9 mouse cellular contexts compared by ENCODE assay signal in genomic region chr11:118362971-118363518, GRCm38 (mm10). TPM values are rescaled to one million over a fixed set of nuclear protein-coding genes. Genes with fewer than 3 reads are reported as not detected.
A peak's percentile ranks its signal among the peaks of the same experiment; 100 is the strongest.
DNase-seq lines count a peak whose midpoint lies in the region; ATAC-seq and TF ChIP-seq lines count a peak whose summit lies in the region.
"Had no signal": no experiment of that assay in that cellular context is flagged by ENCODE, and none has a peak within 500 bp of the region (broad histone marks: within the 10 kb centered on the region; RNA-seq: fewer than 3 reads in every experiment).

No protein-coding gene starts in this region.

- no peaks in the 10 kb centered on the region for H3K27me3 ChIP-seq in embryonic facial prominence, embryonic 12.5 days
- no peaks in the 10 kb centered on the region for H3K27me3 ChIP-seq in heart, embryonic 13.5 days (replicated peaks)
- no peaks in the 10 kb centered on the region for H3K27me3 ChIP-seq in kidney, postnatal 0 days (ENCODE audit: insufficient read depth, low read length)
- no peaks in the 10 kb centered on the region for H3K27me3 ChIP-seq in splenic B cell, adult 2 months (ENCODE audit: control insufficient read depth, insufficient read depth, low read length, poor library complexity, severe bottlenecking)

- no peak overlapping the region for H3K4me3 ChIP-seq in embryonic facial prominence, embryonic 12.5 days
- H3K4me3 ChIP-seq in heart, embryonic 13.5 days: 0 out of 2 replicates have a peak overlapping the region, but pooled peaks have one; percentile 17
- no peak overlapping the region for H3K4me3 ChIP-seq in kidney, postnatal 0 days (replicated peaks; ENCODE audit: low read depth, low read length)

- peak overlapping the region; percentile 32 for H3K4me2 ChIP-seq in embryonic facial prominence, embryonic 12.5 days (replicated peaks)
- peak overlapping the region; percentile 58 for H3K4me2 ChIP-seq in heart, embryonic 13.5 days
- peak overlapping the region; percentile 30; the same call in 1 of the 2 replicates for H3K4me2 ChIP-seq in kidney, postnatal 0 days (ENCODE audit: low read length)

- DNase-seq in layer of hippocampus, adult 11-12 months (ENCODE audit: low spot score): peak; percentile 53
- no peak for DNase-seq in layer of hippocampus, adult 18-20 months (ENCODE audit: low spot score in 2 of 2)
- DNase-seq in kidney, postnatal 0 days (ENCODE audit: low spot score): peak; percentile 94
- DNase-seq in lung, postnatal 36 days: peak; percentile 84
- DNase-seq in splenic B cell, adult 2 months (ENCODE audit: low read depth, low spot score): peak; percentile 15

- ATAC-seq in embryonic facial prominence, embryonic 12.5 days (ENCODE audit: insufficient number of reproducible peaks, insufficient read depth, low FRiP score, low TSS enrichment): peak; percentile 74
- peak; percentile 34; the same call in 1 of the 2 replicates for ATAC-seq in heart, embryonic 13.5 days (ENCODE audit: extremely low read depth, insufficient number of reproducible peaks, low FRiP score, low TSS enrichment)
- ATAC-seq in kidney, postnatal 0 days (replicated peaks; ENCODE audit: low FRiP score, low read depth): peak; percentile 81
- no peak for ATAC-seq in megakaryocyte-erythroid progenitor cell, adult 5-6 weeks (replicated peaks; ENCODE audit: low FRiP score, low TSS enrichment, poor library complexity, severe bottlenecking)

- H3K4me1 ChIP-seq in embryonic facial prominence, embryonic 12.5 days: peaks cover 66% of the 10 kb centered on the region
- H3K4me1 ChIP-seq in heart, embryonic 13.5 days: peaks cover 59% of the 10 kb centered on the region
- peaks cover 26% of the 10 kb centered on the region for H3K4me1 ChIP-seq in kidney, postnatal 0 days (replicated peaks; ENCODE audit: insufficient read depth, low read length)

- H3K27ac ChIP-seq in embryonic facial prominence, embryonic 12.5 days: peak overlapping the region; percentile 96
- H3K27ac ChIP-seq in heart, embryonic 13.5 days (replicated peaks): peak overlapping the region; percentile 90
- peak overlapping the region; percentile 83 for H3K27ac ChIP-seq in kidney, postnatal 0 days

- TF ChIP-seq CTCF in kidney, postnatal 0 days (IDR thresholded peaks at IDR 0.05; ENCODE audit: low read depth): no peak

- no peaks in the 10 kb centered on the region for H3K9me3 ChIP-seq in embryonic facial prominence, embryonic 12.5 days
- H3K9me3 ChIP-seq in heart, embryonic 13.5 days: no peaks in the 10 kb centered on the region
- no peaks in the 10 kb centered on the region for H3K9me3 ChIP-seq in kidney, postnatal 0 days (replicated peaks; ENCODE audit: low read length)
- H3K9me3 ChIP-seq: G1E had no signal

- H3K9ac ChIP-seq in embryonic facial prominence, embryonic 12.5 days: peak overlapping the region; percentile 38; the same call in 1 of the 2 replicates
- H3K9ac ChIP-seq in heart, embryonic 13.5 days: peak overlapping the region; percentile 70
- H3K9ac ChIP-seq in kidney, postnatal 0 days (ENCODE audit: low read depth, low read length): peak overlapping the region; percentile 42; the same call in 1 of the 2 replicates

- no peaks in the 10 kb centered on the region for H3K36me3 ChIP-seq in embryonic facial prominence, embryonic 12.5 days
- no peaks in the 10 kb centered on the region for H3K36me3 ChIP-seq in heart, embryonic 13.5 days
- no peaks in the 10 kb centered on the region for H3K36me3 ChIP-seq in kidney, postnatal 0 days (ENCODE audit: insufficient read depth, low read length)
- H3K36me3 ChIP-seq in splenic B cell, adult 2 months (ENCODE audit: control insufficient read depth, insufficient read depth, low read length, poor library complexity, severe bottlenecking): no peaks in the 10 kb centered on the region
- H3K36me3 ChIP-seq: G1E had no signal

- WGBS in embryonic facial prominence, embryonic 12.5 days: under 1% methylated on average over 8 of the region's 8 CpGs
- WGBS in heart, embryonic 13.5 days: 7% methylated on average over 8 of the region's 8 CpGs
- under 1% methylated on average over 8 of the region's 8 CpGs for WGBS in kidney, postnatal 0 days

RNA-seq across cellular contexts. Expression of gene Timp2, which starts 7.5 kb away (rescaled TPM):
- 100 to 1,000 TPM; 201 to 256 TPM for total RNA-seq in layer of hippocampus, adult 18-20 months (2021)
- 104 and 115 TPM in 2 replicates for polyA plus RNA-seq in embryonic facial prominence, embryonic 12.5 days (2016; fragmentation: Nextera tagmentation; extraction: Ambion mirVana)
- 61.0 and 63.6 TPM in 2 replicates for polyA plus RNA-seq in heart, embryonic 13.5 days (2015; fragmentation: Nextera tagmentation; extraction: Ambion mirVana)
- polyA plus RNA-seq in kidney, postnatal 0 days (2015; fragmentation: Nextera tagmentation; extraction: Ambion mirVana): 81.0 and 88.4 TPM in 2 replicates
- 4.4 and 8.0 TPM in 2 replicates for total RNA-seq in megakaryocyte-erythroid progenitor cell, adult 5-6 weeks (2014; fragmentation: Nextera tagmentation)
- 9.3 and 9.5 TPM in 2 replicates for total RNA-seq in megakaryocyte-erythroid progenitor cell, adult 5-6 weeks (2017)
- total RNA-seq: G1E had no signal
- polyA plus RNA-seq: G1E had no signal

RNA-seq across cellular contexts. Expression of gene Cep295nl, which starts 20.7 kb away (rescaled TPM):
- total RNA-seq in layer of hippocampus, adult 18-20 months (2021): 1 to 10 TPM in 1 of 2 experiments, under 1 TPM in 1; 0.61 to 1.2 TPM
- polyA plus RNA-seq in embryonic facial prominence, embryonic 12.5 days (2016; fragmentation: Nextera tagmentation; extraction: Ambion mirVana): 0.60 and 0.70 TPM in 2 replicates
- polyA plus RNA-seq in heart, embryonic 13.5 days (2015; fragmentation: Nextera tagmentation; extraction: Ambion mirVana): 0.15 and 0.27 TPM in 2 replicates
- polyA plus RNA-seq in kidney, postnatal 0 days (2015; fragmentation: Nextera tagmentation; extraction: Ambion mirVana): 0.46 and 0.54 TPM in 2 replicates
- 0.81 and 2.2 TPM in 2 replicates for total RNA-seq in megakaryocyte-erythroid progenitor cell, adult 5-6 weeks (2014; fragmentation: Nextera tagmentation)
- total RNA-seq in megakaryocyte-erythroid progenitor cell, adult 5-6 weeks (2017): 1.2 TPM in 2 replicates
- polyA plus RNA-seq: G1E had no signal

RNA-seq across cellular contexts. Expression of gene Lgals3bp, which starts 38.8 kb away (rescaled TPM):
- 10 to 100 TPM; 18.3 to 18.8 TPM for total RNA-seq in layer of hippocampus, adult 18-20 months (2021)
- 1.4 and 2.7 TPM in 2 replicates for polyA plus RNA-seq in embryonic facial prominence, embryonic 12.5 days (2016; fragmentation: Nextera tagmentation; extraction: Ambion mirVana)
- 7.3 and 8.8 TPM in 2 replicates for polyA plus RNA-seq in heart, embryonic 13.5 days (2015; fragmentation: Nextera tagmentation; extraction: Ambion mirVana)
- 68.8 and 80.3 TPM in 2 replicates for polyA plus RNA-seq in kidney, postnatal 0 days (2015; fragmentation: Nextera tagmentation; extraction: Ambion mirVana)
- total RNA-seq in megakaryocyte-erythroid progenitor cell, adult 5-6 weeks (2014; fragmentation: Nextera tagmentation): 174 and 211 TPM in 2 replicates
- total RNA-seq in megakaryocyte-erythroid progenitor cell, adult 5-6 weeks (2017): 112 and 174 TPM in 2 replicates

RNA-seq across cellular contexts. Expression of gene Cant1, which starts 55.8 kb away (rescaled TPM):
- total RNA-seq in layer of hippocampus, adult 18-20 months (2021): 10 to 100 TPM; 41.4 to 44.8 TPM
- 33.4 and 35.5 TPM in 2 replicates for polyA plus RNA-seq in embryonic facial prominence, embryonic 12.5 days (2016; fragmentation: Nextera tagmentation; extraction: Ambion mirVana)
- 18.9 and 19.1 TPM in 2 replicates for polyA plus RNA-seq in heart, embryonic 13.5 days (2015; fragmentation: Nextera tagmentation; extraction: Ambion mirVana)
- polyA plus RNA-seq in kidney, postnatal 0 days (2015; fragmentation: Nextera tagmentation; extraction: Ambion mirVana): 25.7 and 25.8 TPM in 2 replicates
- 23.9 and 24.7 TPM in 2 replicates for total RNA-seq in megakaryocyte-erythroid progenitor cell, adult 5-6 weeks (2014; fragmentation: Nextera tagmentation)
- total RNA-seq in megakaryocyte-erythroid progenitor cell, adult 5-6 weeks (2017): 7.3 and 11.3 TPM in 2 replicates

Comparison
In these comparisons a context has a peak if more than half of its experiments do, and no peak if none do; other contexts are left out.
1. DNase-seq: peak in layer of hippocampus, adult 11-12 months (single experiment), kidney, postnatal 0 days (single experiment), lung, postnatal 36 days (single experiment) and splenic B cell, adult 2 months (single experiment); none in layer of hippocampus, adult 18-20 months (0 of 2).
2. Peak in every context shown above with its lines, with median percentiles within 50 percentile points of each other: H3K27ac ChIP-seq, H3K4me2 ChIP-seq and H3K9ac ChIP-seq.